Mouse (Mus musculus): ENCODE measurements around the gene Cops7b.

Cops7b gene

DNA sequence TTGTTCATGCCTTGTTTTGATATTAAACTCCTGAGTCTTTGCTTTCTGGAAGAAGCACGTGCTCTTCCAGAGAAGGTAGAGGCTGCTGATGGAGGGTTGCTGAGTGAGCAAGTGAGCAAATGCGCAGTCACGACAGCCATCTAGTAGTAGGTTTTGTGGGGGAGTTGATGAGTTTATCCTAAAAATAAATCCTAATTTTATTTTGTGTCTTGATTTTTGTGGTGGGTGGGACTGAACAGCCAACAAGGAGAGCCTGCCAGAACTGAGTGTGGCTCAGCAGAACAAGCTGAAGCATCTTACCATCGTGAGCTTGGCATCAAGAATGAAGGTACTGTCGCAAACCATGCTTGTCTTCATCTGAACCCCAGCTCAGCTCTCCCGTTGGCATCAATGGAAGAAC is 13.8 kb downstream of the Cops7b start:
- no peak for DNase-seq (ENCODE audit: low read depth, low spot score)

DNA sequence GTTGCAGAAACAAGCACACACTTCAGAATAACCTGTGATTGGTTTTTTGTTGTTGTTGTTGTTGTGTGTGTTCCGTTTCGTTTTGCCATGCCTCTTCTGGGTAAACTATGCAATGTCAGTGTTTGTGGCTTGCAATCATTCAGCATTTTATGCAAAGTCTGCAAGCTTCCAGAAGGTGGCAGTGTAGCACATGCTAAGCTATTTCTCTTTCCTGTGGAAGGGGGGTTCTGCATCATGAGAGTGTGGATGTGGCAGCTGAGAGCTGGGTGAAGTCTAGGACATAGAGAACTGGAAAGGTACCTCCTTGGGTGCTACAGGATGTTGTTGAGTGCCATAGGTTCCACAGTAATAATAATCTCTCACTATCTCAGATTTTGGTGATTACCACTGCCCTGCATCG is 15.8 kb downstream of the Cops7b start:
- DNase-seq (ENCODE audit: low read depth, low spot score): peak; percentile 34

DNA sequence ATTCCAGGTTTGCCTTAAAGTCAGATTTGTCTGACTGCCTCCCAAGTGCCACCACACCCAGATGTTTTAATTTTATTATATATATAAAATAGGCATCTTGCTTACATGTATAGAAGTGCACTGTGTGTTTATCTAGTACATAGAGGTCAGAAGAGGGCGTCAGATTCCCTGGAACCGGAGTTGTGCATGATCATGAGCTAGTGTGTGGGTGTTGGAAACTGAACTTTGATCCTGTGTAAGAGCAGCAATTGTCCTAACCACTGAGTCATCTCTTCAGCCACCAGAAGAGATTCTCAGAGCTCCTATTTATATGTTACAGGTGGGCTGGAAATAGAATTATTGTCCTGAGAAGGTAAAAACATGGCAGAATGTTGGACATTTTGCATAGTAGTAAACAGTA is 17.4 kb downstream of the Cops7b start:
- DNase-seq (ENCODE audit: low read depth, low spot score): no peak

DNA sequence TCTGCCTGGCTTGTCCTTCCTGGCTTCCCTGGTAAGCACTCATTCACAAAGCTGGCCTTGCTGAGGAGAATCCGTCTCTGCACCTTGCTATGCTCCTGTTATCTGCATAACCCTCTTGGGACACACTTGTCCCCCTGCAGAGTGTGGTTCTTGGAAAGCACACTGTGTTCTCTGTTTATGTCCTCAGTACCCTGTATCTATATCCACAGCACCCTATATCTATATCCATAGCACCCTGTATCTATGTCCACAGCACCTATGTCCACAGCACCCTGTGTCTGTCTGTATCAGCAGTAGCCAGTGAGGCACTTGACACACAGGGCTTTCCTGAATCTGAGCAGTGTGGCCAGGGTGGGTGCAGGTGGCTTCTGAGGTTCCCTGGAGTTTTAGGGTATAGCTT is 28.2 kb downstream of the Cops7b start:
- no peak for DNase-seq (ENCODE audit: low read depth, low spot score)

DNA sequence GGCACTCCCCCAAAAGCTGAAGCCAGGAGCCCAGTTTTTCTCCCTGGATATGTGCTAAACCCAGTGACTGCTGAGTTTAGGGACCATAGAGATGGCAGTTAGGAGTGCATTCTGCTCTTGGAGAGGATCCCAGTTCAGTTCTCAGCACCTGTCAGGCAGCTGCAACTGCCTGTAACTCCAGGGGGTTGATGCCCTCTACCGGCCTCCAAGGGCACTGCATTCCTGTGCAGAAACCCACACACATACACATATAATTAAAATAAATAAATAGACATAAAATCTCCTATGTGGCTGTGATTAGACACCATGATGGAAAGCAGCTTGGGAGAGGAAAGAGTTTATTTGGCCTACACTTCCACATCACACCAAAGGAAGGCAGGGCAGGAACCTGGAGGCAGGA is 29.4 kb downstream of the Cops7b start:
- DNase-seq (ENCODE audit: low read depth, low spot score): no peak

DNA sequence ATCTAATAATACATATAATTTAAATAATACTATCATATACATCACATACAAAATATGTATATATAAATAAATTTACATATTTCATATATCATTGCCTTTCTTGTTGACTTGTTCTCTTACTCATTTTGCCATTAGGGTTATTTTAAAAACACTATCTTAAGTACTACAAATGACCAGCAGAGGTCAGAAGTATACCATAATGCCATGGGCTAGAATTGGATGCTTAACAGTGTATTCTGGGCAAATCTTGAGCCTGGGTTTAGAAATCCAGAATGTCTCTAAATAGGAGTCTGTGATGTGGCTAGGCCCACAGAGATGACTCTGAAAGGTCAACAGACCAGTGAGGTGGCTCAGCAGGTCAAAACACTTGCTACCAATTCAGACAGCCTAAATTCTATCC is 31.6 kb downstream of the Cops7b start:
- no peak for DNase-seq (ENCODE audit: low read depth, low spot score)

DNA sequence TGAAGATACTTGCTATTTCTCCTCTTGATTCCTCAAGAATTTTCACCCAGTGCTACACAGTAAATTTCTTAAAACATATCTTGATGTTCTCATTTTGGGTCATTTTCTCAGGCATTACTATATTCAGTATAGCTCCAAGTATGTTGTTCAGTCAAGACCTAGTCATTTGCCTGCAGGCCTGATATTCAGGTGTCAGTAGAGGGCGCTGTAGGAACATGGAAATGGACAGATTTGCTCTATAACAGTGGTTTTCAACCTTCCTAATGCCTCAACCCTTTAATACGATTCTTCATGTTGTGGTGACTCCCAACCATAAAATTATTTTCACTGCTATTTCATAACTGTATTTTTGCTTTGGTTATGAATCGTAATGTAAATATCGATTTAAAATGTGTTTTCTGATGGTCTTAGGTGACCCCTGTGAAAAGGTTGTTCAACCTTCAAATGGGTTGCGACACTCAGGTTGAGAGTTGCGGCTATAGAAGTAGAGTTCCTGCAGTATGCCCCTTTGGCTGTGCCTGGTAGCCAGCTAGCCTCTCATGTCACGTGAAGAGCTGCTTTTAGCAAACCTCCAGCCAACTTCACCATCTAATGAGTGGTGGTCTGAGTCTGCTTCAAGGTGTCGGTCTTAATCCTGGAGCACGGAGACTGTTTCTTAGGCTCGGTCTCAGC is 35.9 kb downstream of the Cops7b start:
- peak; percentile 63 for DNase-seq (ENCODE audit: low read depth, low spot score)

DNA sequence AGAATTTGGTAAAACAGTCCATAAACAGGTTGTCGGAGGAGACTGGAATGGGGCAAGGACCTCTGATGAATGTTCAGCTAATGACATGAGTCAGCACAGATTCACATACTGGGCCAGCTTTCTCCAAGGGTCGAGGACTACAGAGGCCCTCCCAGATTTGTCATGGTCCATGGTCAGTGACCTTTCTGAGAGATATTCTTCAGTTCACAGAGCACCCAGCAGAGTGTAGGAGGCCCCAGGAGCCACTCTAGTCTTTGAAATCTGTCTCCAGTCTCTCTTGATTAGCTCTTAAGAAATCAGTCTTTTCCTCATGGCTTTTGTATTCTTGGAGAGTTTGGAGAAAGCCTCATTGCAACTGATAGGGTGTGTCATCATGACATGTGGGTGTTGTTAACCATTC is 39.6 kb downstream of the Cops7b start:
- DNase-seq (ENCODE audit: low read depth, low spot score): no peak

DNA sequence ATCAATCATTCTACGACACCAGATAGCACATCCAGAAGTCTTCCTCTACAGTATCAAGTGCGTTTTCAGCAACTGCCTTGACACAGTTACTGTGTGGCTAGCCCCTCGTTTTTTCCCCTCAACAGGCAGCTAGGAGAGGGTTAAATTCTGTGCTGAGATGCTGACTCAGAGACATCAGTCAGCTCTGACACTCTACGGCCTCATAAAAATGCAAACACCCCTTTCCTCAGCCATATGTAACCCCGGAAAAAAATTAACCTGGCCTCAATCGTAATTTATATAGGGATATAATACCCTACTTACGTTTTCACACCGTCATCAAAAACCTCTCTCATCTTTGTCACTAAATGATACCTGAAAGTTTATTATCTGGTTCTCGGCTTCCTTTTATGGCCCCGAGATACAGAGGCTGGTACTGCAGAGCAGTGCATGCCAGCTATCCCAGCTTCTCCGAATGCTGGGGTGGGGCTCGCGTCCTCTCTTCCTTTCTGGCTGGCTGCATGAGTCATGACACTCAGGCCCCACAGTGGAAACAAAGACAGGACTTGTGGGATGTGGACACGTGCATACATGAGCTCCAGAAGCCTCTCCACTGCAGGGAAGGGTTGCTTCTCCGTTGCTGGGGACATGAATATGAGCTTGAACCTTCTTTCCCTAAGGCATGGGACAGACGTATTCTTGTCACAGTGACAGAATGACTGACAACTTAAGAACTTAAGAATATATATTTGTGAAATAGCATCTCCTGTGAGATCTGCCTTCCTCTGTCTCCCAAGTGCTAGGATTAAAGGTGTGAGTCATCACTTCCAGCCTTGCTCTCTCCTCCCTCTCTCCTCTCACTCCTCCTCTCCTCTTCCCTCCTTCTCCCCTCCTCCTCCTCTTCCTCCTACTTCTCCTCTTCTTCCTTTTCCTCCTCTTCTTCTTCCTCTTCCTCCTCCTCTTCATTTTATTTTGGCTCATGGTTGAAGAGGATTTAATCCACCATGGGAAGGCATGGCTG is 40.6 kb downstream of the Cops7b start:
- no peak for DNase-seq (ENCODE audit: low read depth, low spot score)

DNA sequence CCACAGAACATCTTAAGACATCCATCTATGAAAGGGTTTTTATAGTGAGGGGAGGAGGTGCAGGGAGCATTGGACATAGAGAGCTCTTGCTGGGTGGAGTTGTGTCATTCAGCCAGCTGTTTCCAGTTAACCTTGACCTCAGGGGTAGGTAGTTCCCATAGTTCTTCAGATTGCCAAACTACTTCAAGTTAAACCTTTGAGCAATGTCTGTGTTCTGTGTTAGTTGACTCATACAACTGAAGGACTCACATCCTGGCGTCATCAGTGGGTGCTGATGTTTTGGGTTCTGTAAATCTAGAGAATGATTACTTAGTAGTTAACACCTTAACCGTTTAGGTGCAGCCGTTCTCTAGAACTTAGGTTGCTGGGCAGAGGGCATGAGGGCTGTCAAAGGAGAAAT is 45.6 kb downstream of the Cops7b start:
- DNase-seq (ENCODE audit: low read depth, low spot score): no peak

DNA sequence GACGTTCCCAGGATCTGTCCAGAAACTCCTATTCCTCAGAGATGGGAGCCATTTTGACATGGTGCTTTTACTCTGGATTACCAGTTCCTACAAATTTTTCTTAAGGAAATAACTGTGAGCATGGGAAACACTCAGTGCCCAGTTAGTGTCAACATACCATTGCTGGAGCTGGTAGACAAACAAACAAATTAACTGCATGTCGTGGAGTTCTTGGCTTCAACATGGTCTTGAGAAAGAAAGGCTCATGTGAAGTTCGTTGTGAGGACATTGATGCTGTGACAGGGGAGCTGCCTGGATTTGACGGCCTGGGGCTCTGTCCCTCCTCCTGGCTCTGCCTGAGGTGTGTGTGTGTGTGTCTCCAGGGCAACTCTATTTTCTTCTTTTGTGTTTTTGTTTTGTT is 47.2 kb downstream of the Cops7b start:
- no peak for DNase-seq (ENCODE audit: low read depth, low spot score)

DNA sequence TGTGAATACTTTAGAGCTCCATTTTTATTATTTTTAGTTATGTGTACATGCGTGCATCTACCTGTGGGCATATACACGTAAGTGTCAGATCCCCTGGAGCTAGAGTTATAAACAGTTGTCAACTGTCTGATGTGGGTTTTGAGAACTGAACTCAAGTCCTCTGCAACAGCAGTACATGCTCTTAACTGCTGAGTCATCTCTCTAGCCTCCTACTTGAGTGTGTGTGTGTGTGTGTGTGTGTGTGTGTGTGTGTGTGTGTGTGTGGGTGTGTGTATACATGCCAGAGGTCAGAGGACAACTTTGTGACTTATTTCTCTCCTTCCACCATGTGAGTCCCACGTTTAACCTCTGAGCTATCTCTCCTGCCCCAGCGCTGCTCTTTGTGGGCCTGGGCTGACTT is 47.8 kb downstream of the Cops7b start:
- no peak for DNase-seq (ENCODE audit: low read depth, low spot score)

DNA sequence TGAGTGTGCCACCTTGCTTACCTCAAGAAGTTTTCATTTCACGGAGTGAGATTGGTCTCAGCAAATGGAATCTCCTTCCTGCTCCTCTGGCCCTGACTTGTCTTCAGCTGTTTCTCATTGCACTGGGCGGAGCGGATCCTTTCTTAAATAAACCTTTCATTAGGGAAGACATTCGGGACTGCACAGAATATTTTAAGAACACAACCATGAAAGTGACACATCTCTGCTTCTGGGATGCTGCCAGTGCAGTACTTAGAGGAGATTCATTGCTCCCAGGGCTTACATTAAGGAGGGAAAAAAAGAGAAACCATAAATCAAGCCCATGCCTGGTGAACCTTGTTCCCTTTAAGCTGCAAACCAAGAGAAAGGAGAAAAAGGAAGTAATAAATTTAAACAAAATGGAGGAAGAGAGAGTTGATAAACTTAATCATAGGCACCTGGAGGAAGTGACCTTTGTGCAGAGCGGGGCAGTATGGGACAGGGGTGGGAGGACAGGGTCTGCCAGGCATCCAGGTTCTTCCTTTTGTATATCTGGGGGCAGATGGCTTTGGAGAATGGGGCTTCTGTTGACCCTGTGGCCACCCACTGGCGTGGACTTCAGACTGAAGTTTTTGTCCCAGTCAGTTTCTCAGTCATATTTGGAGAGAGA is 50.2 kb downstream of the Cops7b start:
- no peak for DNase-seq (ENCODE audit: low read depth, low spot score)

DNA sequence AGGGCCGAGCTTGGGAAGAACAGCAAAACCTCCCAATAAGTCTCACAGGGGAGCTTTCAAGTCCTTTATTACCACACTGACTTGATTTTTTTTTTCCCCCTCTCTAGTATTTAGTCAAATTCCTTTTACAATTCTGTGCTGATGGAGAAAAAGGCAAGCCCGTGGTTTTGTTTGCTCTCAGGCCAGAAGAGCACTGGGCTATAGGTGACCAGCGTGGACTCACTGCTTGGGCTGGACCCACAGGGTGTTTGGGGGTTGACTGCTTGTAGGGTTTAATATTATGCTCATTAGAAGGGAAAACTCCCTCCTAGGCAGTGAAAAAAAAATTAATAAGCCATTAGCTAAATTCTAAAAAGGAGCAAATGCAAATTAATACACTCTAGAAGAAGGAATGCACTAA is 50.7 kb downstream of the Cops7b start:
- DNase-seq (ENCODE audit: low read depth, low spot score): no peak

DNA sequence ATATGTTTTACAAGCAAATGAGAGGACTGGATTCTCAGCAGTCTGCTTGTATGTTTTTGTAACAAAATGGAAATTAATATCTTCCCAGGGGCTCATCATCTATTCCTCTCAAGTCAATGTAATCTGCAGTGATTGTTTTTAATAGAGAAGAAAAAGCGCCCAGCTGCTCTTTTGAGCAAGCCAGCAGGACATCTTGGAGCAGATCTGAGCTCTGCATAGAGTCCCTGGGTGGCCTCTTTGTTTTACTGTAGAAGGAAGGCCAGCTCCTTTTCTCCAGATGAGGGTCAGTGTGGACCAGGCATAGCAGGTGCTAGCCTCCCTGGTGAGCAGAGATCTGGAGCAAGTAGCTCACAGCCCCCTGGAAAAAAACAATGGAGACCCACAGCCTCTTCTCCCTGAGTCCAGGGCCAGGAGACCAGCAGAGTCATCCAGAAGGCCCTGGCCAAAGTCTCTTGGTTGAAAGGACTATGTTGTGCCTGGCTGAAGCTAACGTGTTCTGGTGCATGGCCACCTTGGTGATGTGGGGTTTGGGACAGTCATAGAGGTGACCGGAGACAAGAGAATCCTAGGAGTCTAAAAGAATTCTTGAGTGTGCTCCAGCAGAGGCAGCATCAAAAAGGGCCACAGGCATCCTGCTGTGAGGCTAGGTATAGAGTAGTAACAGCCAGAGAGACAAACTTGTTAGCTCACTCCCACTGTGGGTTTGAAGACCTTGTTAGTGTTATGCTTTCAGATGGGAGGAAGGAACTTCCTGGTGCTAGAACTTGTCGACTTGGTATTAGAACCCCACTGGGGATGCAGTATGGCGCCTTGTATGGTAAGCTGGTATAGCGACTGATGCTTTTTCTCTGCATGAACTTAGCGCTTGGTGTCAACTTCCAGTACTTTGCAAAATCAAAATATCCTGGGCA is 51.4 kb downstream of the Cops7b start:
- DNase-seq (ENCODE audit: low read depth, low spot score): no peak

DNA sequence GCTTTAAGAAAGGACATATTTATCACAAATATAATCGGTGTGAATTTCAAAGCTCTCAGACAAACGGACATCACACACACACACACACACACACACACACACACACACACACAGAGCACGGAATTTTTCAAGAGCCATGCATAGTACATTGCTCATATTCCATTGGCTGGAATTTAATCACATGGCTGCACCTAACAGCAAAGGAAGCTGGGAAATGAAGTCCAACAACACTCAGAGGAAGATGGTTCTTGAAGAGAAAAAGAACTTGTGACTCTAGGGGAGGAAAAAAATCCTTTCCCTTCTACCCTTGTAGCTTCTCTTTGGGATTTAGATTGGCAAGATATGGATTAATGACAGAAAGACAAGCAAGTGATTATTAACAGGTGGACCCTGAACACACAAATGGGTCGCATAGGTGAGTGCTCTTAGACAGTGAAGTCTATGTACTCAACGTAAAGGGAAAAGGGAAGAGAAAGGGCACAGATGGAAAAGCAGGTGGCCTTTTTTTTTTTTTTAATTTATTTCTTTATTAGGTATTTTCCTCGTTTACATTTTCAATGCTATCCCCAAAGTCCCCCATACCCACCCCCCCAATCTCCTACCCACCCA is 52.2 kb downstream of the Cops7b start:
- DNase-seq (ENCODE audit: low read depth, low spot score): no peak

DNA sequence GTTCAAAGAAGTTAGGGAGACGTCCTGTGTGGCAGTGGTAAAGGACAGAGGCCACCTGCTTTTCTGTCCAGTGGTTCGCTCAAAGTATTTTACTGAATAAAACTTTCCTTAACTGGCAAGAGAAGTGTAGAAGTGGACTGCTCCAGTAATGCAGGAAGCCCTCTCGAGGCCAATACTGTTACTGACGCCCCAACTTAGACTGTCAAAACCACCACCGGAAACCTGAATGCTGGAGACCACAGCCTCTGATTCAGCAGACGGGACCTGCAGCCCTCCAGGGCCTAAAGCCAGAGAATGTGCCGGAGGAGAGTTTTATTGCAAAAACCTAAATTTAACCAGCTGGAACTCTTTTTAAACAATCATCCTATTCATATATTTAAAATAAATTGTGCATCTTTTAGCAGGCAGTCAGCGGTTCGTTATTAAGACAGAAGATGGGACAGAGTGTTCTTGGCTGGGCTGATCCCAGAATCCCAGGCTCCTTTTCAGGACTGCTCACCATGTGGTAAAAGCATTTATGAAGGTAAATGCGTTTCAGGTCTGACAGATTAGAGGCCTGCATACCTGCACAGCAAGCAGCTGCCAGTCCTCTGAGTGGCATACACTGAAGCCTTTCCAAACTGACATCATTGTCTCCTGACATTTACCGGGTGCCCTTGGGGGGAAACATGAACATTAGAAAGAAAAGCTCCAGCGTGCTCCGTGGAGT is 60.6 kb downstream of the Cops7b start:
- no peak for DNase-seq (ENCODE audit: low read depth, low spot score)

DNA sequence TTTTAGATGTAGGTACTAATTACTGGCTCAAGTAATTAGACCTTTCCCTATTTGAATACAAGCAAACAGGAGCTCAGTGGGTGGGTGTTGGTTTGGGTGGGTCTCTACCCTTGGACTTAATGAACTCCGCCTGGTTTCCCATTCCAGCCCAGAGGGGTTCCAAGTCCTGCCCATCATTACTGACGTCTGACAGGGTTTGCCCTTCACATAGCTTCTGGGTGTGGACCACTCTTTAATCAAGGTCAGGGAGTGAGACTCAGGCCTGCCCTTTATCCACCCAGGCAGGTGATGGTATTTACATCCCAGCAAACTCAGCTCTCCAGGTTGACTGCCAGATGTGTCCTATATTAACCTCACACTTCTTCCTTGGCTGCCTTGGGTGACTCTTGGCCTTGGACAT is 64.8 kb downstream of the Cops7b start:
- no peak for DNase-seq (ENCODE audit: low read depth, low spot score)

DNA sequence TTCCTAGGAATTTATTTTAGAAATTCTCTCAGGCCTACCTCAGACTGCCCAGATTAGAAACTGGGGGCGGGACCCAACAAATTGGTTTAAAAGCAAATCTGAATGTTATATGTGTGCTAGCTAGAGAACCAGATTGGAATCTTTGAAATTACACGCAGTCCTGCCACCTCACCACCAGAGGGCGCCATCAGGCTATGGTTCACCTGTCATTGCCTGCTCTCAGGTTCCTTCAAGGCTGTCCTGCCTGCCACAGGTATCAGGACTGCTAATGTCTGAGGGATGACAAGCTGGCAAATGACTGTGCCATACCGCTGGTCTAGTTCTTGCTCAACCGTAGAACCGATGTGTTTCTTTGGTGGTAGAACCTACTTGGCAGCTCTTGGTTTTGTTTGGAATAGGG is 67.6 kb downstream of the Cops7b start:
- peak; percentile 47 for DNase-seq (ENCODE audit: low read depth, low spot score)

DNA sequence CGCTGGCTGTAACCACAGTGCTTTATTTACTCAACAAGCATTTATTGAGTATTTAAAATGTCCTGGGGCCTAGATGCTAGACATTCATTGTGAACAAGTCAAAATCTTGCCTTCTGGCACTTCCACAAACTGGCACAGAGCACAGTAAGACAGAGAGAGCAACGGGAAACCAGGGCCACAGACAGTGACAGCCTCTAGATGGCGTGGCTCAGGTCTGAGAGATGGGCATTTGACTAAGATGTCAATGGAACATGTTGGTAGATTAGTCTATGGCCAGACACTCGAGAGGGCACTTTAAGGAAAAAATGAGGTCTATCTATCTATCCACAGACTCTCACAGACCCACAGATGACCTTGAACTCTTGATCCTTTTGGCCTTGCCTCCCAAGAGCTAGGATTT is 70.0 kb downstream of the Cops7b start:
- no peak for DNase-seq (ENCODE audit: low read depth, low spot score)

All from retina, postnatal 7 days (tissue).